Mouse (Mus musculus): ENCODE data around the gene Osbpl11.
"Not testable (repeated sequence)": the region's sequence is repeated elsewhere in the genome, so short reads cannot be mapped to it uniquely, and the experiment has no call there.

Gene Osbpl11

GRCm38 (mm10) chr16:33177722-33178121 is 7.1 kb upstream of the Osbpl11 start:
- no peak for DNase-seq (ENCODE audit: low read depth, low spot score)

GRCm38 (mm10) chr16:33178278-33179074 is 6.4 kb upstream of the Osbpl11 start:
- DNase-seq (ENCODE audit: low read depth, low spot score) = peak; percentile 43

- DNase-seq (ENCODE audit: low read depth, low spot score) = not testable (repeated sequence)
Measured at GRCm38 (mm10) chr16:33179222-33179621, 5.6 kb upstream of the Osbpl11 start.

GRCm38 (mm10) chr16:33179911-33180310 is 5.0 kb upstream of the Osbpl11 start:
- peak; percentile 27 for DNase-seq (ENCODE audit: low read depth, low spot score)

- DNase-seq (ENCODE audit: low read depth, low spot score) = no peak
Measured at GRCm38 (mm10) chr16:33180793-33181192, 4.1 kb upstream of the Osbpl11 start.

- no peak for DNase-seq (ENCODE audit: low read depth, low spot score)
Measured at GRCm38 (mm10) chr16:33185261-33186046, 583 bp downstream of the Osbpl11 start.

GRCm38 (mm10) chr16:33186134-33186533 is 1.3 kb downstream of the Osbpl11 start:
- no peak for DNase-seq (ENCODE audit: low read depth, low spot score)

- no peak for DNase-seq (ENCODE audit: low read depth, low spot score)
Measured at GRCm38 (mm10) chr16:33188076-33188475, 3.2 kb downstream of the Osbpl11 start.

- peak; percentile 32 for DNase-seq (ENCODE audit: low read depth, low spot score)
Measured at GRCm38 (mm10) chr16:33191671-33192091, 6.8 kb downstream of the Osbpl11 start.

- DNase-seq (ENCODE audit: low read depth, low spot score) = no peak
Measured at GRCm38 (mm10) chr16:33192280-33192679, 7.4 kb downstream of the Osbpl11 start.

GRCm38 (mm10) chr16:33193649-33194048 is 8.8 kb downstream of the Osbpl11 start:
- no peak for DNase-seq (ENCODE audit: low read depth, low spot score)

GRCm38 (mm10) chr16:33195686-33196313 is 10.9 kb downstream of the Osbpl11 start:
- DNase-seq (ENCODE audit: low read depth, low spot score) = no peak

GRCm38 (mm10) chr16:33196578-33196977 is 11.7 kb downstream of the Osbpl11 start:
- DNase-seq (ENCODE audit: low read depth, low spot score) = no peak

- no peak for DNase-seq (ENCODE audit: low read depth, low spot score)
Measured at GRCm38 (mm10) chr16:33200589-33200988, 15.7 kb downstream of the Osbpl11 start.

GRCm38 (mm10) chr16:33210812-33211211 is 25.9 kb downstream of the Osbpl11 start:
- no peak for DNase-seq (ENCODE audit: low read depth, low spot score)

- DNase-seq (ENCODE audit: low read depth, low spot score) = no peak
Measured at GRCm38 (mm10) chr16:33216313-33217003, 31.6 kb downstream of the Osbpl11 start.

GRCm38 (mm10) chr16:33217553-33218085 is 32.7 kb downstream of the Osbpl11 start:
- DNase-seq (ENCODE audit: low read depth, low spot score) = not testable (repeated sequence)

- no peak for DNase-seq (ENCODE audit: low read depth, low spot score)
Measured at GRCm38 (mm10) chr16:33222482-33222881, 37.6 kb downstream of the Osbpl11 start.

GRCm38 (mm10) chr16:33224381-33224780 is 39.5 kb downstream of the Osbpl11 start:
- no peak for DNase-seq (ENCODE audit: low read depth, low spot score)

- no peak for DNase-seq (ENCODE audit: low read depth, low spot score)
Measured at GRCm38 (mm10) chr16:33234128-33234527, 49.3 kb downstream of the Osbpl11 start.

GRCm38 (mm10) chr16:33236151-33236550 is 51.3 kb downstream of the Osbpl11 start:
- DNase-seq (ENCODE audit: low read depth, low spot score) = no peak

All from skeletal muscle tissue, adult 2 months (tissue).